Mouse (Mus musculus): ENCODE measurements at regions not wholly inside any gene's neighbourhood (a gene's known extent, or its start where the extent isn't known, plus 50 kb on each side); places are given as distances from the start of the nearest gene placed in this dataset.

DNA sequence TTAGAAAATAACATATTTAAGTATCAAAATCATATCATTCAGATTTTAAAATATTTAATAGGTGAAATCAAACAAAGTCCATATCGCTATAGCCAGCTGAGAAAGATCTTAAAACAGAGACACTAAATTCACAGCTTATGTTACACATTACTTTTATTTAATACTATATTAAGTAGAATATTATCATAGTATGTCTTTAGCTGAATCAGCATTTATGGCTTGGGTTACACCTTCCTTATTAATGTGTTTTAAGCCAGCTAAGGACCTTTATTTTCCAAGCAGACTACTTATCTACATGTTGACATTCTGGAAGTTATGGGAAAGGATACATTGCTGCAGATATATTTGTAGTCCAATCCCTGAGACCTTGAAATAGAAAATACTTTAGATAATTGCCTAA is 684.9 kb upstream of the Adgrl4 start:
- DNase-seq (ENCODE audit: low spot score in 2 of 2), result no peak

DNA sequence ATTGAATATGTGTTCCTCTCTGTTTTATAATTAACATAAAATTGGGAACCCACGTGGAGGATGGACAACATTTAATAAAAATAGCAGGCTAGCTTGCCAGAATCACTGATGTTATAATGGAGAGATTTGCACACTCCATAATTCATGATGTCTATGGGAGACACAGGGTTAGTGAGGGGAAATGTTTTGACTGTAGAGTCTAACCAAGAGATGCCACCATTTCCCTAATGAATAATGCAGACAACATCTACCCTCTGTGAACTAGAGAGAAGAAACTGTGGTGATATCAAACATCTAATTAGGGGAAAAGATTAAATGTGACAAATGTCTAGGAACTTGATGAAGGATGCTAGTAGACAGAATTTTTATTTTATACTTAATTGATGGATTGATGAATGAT is 677.8 kb upstream of the Adgrl4 start:
- no peak for DNase-seq (ENCODE audit: low spot score in 2 of 2)

DNA sequence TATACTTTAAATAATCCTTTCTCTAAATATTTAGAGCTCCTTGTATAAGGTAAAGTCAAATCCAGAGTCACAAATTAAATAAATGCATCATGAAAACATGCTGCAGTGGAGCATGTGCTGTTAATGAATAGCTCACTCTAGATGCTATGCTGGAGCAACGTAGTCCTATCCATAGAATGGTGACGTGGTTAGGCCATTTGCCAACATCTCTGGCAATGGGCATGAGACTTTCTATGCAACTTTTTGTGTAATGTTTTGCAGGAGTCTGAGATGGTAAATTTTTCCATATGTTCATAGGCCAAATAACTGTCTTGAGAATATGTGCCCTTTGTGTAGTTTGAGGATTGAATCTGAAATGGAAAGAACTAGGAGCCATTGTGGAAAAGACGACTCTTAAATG is 653.1 kb upstream of the Adgrl4 start:
- no peak for DNase-seq (ENCODE audit: low spot score in 2 of 2)

DNA sequence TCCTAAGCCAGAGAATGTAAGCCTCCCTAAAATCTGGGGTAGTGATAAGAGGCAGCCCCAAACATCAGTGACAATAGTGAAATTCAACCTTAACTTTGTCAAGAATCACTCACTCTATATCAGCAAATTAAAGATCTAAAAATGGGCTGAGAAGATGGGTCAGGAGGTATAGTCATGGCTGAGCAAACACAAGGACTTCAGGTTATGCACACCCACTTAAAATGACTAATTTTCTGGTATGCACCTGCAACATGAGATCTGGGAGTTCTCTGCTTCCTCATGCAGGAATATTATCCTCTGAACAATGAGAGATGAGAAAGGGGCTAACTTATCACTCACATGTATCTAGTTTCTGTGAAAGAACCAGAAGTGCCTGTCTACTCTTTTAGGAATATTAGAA is 619.9 kb upstream of the Adgrl4 start:
- no peak for DNase-seq (ENCODE audit: low spot score in 2 of 2)

DNA sequence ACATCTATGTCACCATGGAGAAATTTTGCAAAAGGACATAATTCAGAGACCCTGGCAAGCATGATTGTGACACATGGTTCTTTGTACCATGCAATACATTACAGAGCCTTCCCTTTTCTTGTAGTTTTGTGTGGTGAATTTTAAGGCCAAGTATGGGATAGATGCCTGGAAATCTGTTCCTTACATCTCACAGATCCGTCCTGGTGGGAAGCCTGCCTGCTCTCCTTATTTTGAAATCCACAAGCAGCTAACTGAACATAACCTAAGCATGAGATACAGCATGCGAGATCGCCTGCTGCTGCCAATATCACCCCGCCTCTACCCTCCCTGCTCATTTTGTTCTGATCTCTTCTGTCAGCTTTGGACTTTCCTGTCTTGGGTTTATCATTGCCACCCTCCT is 618.3 kb upstream of the Adgrl4 start:
- no peak for DNase-seq (ENCODE audit: low spot score in 2 of 2)

DNA sequence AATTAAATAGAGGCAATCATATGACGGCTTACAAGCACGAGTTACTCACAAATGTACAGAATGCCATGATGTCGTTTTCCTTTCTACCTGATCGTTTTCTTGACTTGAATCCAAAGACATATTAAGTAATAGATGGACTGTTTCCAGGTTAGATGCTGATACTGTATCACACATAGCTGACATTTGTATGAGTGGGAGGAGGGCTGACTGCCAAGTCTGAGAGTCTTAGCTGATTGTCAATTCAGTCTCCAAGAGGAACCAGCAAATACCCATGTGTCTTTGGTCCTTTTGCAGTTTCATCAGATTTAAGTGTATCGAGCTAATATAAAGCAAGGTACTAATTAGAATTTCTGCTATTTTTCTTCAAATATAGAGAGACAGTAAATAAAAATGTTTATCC is 617.6 kb upstream of the Adgrl4 start:
- DNase-seq (ENCODE audit: low spot score in 2 of 2), result peak in 1 of 2 experiments; percentile 21

DNA sequence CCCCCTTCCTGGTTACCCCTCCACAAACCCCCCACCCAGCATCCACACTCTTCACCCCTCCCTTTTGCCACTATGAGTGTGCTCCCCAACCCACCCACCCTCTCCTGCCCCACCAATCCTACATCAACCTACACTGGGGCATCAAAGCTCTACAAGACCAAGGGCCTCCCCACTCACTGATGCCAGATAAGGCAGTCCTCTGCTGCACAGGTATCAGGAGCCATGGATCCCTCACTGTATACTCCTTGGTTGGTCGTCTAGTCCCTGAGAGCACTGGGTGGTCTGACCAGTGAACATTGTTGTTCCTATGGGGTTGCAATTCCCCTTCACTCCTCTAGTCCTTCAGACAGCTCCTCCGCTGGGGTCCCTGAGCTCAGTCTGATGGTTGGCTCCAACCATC is 591.7 kb upstream of the Adgrl4 start:
- DNase-seq (ENCODE audit: low spot score in 2 of 2), result no peak

DNA sequence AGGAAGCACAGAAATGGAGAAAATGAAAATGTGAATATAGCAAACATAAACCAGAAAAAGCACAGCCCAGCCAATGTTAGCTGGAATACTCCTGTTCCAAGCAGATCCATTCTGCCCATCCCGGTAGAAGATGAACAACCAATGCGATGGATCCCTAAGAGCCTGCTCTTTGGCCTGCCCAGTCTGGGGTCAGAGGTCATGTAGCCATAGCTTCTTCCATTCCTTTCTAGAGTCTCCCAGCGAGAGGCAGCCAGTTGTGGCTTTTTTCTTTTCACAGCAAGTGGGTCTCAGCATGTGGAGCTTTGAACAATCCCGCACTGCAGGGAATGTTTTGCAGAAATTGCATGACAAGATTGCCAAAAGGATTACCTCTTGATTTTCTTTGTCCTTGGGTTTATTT is 585.6 kb upstream of the Adgrl4 start:
- no peak for DNase-seq (ENCODE audit: low spot score in 2 of 2)

DNA sequence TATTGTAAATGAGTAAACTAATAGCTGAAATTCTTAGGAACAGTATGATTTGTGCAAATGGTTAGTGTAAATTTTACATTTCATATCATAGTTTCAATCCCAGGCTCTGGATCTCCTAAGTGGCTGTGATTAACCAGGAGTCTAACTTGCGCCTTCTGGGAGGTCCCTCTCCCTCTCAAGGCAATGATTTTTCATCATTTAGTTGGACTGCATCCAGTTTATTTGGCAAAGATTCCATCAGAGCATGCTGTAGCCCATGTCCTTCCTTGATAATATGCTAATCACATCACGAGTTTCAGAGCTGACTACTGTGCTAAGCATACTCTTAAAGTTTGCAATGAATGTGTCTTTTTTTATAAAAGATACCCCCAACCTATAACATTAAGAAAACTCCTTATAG is 541.0 kb upstream of the Adgrl4 start:
- DNase-seq (ENCODE audit: low spot score in 2 of 2), result no peak

DNA sequence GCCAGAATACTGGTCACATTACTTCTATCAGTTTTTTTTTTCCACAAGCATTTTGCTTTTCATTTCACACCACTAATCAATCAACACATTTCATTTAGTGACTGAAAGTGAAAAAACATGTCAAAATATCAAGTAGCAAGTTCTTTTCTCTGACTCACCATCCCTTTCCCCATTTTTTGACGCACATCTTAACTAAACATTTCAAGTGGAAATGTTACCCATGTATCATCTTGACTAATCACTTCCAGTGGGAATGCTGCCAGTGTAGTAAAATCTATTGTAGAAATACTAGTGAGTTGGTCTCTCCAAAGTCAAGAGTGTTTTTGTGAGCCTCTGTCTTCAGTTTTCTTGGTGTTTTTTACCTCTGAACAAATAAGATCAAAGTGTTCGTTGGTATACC is 527.6 kb upstream of the Adgrl4 start:
- no peak for DNase-seq (ENCODE audit: low spot score in 2 of 2)

DNA sequence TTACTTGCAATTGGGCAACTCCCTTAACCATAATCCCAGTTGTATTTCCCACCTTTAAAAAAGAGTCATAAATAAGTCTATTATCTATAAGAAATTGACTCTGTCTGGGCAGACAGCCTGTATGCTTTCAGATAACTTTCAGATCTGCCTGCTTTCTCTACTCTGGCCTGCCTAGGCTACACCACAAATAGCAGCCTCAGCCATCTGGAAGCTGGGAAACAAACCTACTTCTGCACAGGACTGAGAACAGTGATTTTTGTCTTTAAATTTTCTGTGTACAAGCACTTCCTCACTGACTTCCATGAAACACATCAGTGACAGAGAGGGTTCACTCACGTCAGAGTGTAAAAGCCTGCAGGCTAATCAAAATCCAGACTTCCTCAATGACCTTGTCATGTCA is 482.8 kb upstream of the Adgrl4 start:
- peak in 1 of 2 experiments; percentile 17 for DNase-seq (ENCODE audit: low spot score in 2 of 2)

DNA sequence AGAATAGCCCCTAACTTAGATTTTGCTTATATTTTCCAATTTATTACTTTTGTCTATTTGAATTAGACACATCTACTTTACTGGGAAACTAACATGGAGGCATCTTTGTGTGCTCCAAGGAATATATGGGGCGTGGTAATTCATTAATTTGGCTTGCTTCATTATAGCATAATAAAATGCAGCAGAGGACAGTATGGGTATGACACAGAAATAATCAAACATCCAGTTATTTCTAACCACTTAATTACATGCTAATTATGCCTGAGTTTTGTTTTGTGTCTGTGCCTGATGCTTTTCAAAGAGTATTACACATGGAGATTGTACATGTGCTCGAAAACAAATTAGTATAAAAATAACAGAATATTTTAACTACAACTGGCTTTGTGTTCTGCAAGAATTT is 438.0 kb upstream of the Adgrl4 start:
- DNase-seq (ENCODE audit: low spot score in 2 of 2), result no peak

DNA sequence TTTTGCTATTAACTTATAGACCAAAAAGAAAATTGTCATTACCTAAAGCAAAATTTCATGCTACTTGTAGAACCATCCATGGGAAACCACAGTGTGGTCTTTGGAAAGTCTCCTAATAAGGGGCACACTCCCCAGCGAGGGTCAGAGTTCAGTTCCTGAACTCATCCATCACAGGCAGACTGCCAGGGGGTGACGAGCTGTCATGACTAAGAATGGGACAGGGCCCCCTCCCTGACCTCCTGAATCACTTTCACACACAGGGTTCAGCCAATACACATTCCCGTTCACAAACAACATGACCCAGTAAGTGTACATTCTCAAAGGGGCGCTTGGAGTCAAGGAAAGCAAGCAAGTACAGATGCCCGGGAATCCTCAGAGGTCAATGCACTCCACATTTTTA is 437.5 kb upstream of the Adgrl4 start:
- no peak for DNase-seq (ENCODE audit: low spot score in 2 of 2)

DNA sequence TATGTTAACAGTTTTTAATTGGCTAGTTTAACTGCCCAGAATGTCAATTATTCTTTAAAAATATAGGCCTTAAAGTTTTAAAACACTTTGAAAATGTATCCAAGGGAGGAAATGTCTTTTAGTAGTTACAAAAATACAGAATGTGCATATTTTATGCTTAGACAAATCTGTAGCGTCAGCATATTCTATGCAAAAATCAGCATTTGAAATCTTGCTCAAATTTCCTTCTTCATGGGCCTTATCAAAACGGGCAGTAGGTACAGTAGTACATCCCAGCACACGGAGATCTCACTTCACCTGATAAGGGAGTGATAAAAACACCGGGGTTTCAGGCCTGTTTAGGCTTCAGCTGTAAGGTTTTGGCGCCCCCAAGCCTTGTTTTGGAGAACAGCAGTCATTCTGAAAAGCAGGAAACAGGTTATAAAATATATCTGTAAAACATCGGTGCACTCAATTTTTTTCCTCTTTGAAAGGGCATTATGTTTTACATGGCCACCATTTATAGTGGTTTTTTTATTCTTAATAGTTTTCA is 435.7 kb upstream of the Adgrl4 start:
- DNase-seq (ENCODE audit: low spot score in 2 of 2), result peak; percentile 60 to 63

DNA sequence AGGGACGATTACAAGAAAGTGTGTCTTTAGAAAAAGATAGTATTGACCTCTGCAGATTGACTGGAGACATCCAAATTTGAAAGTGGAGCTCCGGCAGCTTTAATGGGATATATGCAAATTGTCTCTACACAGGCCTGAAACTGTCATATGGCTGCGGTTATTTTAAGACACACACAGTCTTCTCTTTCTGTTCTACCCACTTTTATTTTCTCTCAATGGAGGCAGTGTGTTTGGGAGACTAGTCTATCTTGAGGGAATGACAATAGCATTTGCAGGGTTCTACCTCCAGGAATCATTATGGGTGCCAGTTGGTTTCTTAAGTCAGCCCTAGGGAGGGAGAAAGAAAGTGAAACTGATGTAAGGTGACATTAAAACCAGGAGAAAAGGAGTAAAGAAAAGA is 434.2 kb upstream of the Adgrl4 start:
- peak in 1 of 2 experiments; percentile 8 for DNase-seq (ENCODE audit: low spot score in 2 of 2)

DNA sequence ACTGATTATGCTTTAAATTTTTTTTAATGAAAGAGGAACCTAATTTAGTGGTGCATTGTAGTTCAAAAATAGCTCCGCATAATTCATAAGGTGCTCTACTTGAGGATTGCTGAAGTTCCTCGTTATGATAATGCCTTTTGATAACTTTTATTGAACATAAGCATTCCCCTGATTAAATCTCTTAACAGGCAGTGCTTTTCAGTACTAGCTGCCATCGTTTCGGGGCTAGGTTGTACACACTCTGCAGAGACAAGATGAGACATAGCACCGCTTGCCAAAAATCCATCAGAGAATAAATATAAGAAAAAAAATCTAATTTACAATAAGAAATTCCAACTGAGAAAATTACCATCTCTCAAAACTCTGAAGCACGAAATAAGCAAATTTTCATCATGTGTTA is 433.7 kb upstream of the Adgrl4 start:
- DNase-seq (ENCODE audit: low spot score in 2 of 2), result no peak

DNA sequence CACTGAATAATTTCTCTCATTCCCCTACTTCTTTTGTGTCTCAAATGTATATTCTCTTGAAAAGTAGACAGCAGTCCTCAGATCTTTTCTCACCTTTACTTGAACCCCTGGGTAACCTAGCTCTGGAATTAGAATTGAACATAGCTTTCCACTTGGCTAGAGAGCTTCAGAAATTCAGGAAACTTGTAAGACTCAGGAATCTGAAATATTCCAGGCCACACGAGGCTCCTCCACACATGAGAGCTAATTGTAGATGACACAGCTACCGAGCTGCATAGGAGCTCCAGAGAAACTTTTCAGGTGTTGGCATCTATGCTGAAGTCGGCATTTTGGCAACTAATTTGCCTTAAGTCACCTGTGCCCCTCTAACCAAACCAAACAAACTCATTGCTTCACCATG is 417.7 kb upstream of the Adgrl4 start:
- DNase-seq (ENCODE audit: low spot score in 2 of 2), result no peak

DNA sequence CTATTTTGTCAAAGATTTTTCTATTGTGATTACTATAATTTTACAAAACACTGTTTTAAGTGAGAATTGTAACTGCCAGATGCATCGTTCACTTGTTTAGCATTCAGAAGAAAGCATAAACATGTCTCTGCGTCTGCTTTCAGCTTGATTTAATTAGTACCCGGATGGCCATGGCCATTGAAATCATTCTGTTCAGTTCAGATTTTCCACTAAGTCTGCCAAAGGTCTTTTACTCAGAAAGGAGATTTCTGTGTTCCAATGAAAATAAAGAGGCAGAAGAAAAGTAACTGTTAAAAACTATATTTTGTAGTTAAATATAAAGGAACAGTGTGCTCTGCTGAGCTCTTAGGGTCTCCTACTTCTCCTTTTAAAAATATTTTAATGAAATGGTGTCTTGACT is 380.2 kb upstream of the Adgrl4 start:
- no peak for DNase-seq (ENCODE audit: low spot score in 2 of 2)

DNA sequence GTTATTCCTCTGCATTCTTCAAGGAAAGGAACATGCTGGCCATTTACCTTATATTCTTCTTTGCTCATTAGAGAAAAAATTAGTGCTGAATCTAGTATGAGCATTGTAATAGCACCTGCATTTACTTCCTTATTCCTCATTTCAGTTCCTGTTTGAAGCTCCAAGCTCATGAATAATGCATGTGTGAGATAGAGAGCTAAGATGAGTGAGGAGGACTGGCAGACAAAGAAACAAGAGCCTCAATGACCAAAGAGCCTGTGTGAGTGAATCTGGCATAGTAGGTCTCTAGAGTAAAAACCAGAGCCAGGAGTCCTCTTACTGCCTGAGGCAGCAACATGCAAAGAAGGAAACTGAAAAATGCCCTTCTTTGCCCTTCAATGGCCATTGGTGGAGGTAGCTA is 365.4 kb upstream of the Adgrl4 start:
- DNase-seq (ENCODE audit: low spot score in 2 of 2), result no peak

DNA sequence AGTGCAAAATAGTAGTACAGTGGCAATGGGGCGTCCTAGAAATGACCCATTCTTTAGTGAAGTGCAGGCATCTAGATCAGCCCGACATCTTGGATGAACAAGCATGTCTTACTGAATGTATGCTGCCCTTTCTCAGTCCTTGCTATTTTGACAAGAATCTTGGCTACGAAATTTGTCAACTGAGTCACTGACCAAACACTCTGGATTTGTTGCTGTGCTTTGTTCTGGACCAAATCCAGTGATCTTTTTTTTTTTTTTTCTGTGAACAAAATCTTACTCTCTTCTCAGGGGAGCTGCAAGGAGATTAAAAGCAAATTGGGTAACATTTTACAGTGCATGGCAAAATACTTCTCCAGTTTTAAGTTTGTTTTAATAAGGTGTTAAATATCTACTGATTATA is 320.9 kb upstream of the Adgrl4 start:
- DNase-seq (ENCODE audit: low spot score in 2 of 2), result no peak

DNA sequence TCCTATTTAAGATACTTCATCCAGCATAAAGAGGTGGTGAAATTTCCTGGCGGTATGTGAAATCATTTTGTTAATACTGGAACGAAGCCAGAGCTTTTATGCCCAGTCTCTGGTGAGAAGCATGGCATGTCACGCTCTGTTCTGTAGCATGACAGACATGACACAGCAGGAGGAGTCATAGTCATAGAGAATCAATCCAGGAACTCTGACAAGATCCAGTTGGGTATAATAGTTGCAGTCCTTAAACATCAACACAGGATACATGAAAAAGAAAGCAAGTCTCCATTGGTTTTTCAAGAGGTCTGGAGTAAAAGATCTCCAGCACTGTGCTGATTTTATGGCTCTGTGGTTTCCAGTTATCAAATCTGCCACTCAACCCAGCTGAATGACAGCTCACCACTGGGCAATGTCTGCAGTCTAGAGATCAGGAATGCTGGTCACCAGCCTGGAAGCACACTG is 320.1 kb upstream of the Adgrl4 start:
- DNase-seq (ENCODE audit: low spot score in 2 of 2), result no peak

DNA sequence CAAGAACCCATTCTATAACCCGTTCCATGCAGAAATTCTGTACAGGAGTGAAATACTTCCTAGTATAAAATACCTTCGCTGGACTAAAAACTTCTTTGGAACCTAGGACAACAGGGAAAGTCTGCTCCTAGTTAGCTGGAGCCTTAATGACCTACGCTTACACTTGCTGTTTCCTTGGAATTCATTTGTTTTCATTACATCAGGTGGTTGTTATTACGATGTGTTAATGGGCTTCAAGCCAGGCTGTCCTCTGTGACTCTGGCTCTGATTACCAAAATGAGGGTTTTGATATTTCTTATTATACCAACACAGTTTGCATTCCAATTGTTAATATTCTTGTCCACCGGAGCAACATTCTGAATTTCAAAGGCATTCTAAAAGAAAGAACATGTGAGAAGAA is 313.6 kb upstream of the Adgrl4 start:
- DNase-seq (ENCODE audit: low spot score in 2 of 2), result no peak

DNA sequence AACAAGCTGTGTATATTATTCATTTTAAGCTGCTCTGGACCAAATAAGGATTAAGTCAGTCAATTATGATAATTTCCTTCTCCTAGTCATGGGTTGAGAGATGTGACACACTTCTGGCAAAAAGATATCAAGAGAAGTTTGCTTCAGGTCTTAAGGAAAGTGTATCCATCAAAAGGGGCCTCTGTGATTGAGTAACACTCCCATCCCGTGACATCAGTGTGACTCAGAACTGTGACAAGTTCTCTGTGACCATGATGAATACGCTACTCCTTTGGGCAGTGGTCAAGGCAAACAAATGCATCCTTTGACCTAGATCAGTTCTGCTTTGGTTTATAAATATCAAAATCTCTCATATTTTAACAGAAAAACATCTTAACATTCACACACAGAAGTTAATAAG is 290.8 kb upstream of the Adgrl4 start:
- DNase-seq (ENCODE audit: low spot score in 2 of 2), result no peak

DNA sequence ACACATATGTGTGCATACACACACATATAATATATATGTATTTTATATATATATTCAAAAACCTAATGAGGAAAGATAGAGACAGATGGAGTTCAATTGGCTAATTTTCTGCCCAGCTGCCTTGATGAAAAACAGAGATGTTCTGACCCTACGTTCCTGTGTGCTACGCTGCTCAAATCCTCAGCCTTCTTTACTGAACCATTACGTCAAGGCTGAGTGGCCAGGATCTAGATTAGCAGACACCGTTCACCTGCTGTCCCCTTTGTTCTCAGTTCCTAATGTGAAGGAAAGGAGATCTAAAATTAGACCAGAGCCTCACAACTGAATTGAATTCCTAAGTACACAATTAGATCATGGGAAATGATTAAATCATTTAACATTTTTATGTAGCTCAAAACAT is 284.3 kb upstream of the Adgrl4 start:
- DNase-seq (ENCODE audit: low spot score in 2 of 2), result no peak
